Mouse (Mus musculus) liver, postnatal 0 days (tissue): ENCODE measurements around the gene Bloc1s6. TPM values are rescaled to one million over a fixed set of nuclear protein-coding genes. Genes with fewer than 3 reads are reported as not detected.
A peak's percentile ranks its signal among the peaks of the same experiment; 100 is the strongest.

Experiments
- ATAC-seq: fragments of 200-750 bp; cut with Nextera tagmentation; 2 replicates; pipeline ENCODE4 v1.8.0; 2017; ENCODE audit warnings: mild to moderate bottlenecking, moderate library complexity
- DNase-seq: peaks from one replicate; pipeline ENCODE4 v3.0.0-alpha.2; 2016
- H3K27ac ChIP-seq: fragments of 300-500 bp; sonication (generic); 2 replicates; pipeline ENCODE4 v1.5.1; 2014; ENCODE audit warnings: antibody characterized with exemption, moderate library complexity, mild to moderate bottlenecking, low read depth
- H3K27me3 ChIP-seq: fragments of 300-500 bp; sonication (generic); 2 replicates; pipeline ENCODE4 v1.6.1; 2014; ENCODE audit warnings: low read length, control low read depth, mixed read lengths; ENCODE audit not compliant: insufficient read depth
- H3K36me3 ChIP-seq: fragments of 300-500 bp; sonication (generic); replicated peaks from 2 replicates; pipeline ENCODE4 v1.6.1; 2014; ENCODE audit warnings: mild to moderate bottlenecking, control low read depth, low read length, moderate library complexity, mixed read lengths; ENCODE audit not compliant: insufficient read depth
- H3K4me1 ChIP-seq: fragments of 300-500 bp; sonication (generic); 2 replicates; pipeline ENCODE4 v1.6.1; 2014; ENCODE audit warnings: antibody characterized with exemption, mild to moderate bottlenecking, control low read depth; ENCODE audit not compliant: insufficient read depth
- H3K4me2 ChIP-seq: fragments of 300-500 bp; sonication (generic); 2 replicates; pipeline ENCODE4 v1.6.1; 2014; ENCODE audit warnings: low read depth, mild to moderate bottlenecking, low read length, moderate library complexity, mixed read lengths
- H3K4me3 ChIP-seq: fragments of 300-500 bp; sonication (generic); 2 replicates; pipeline ENCODE4 v1.5.1; 2014; ENCODE audit warnings: low read depth, low read length
- H3K9ac ChIP-seq: fragments of 300-500 bp; sonication (generic); replicated peaks from 2 replicates; pipeline ENCODE4 v1.6.1; 2014; ENCODE audit warnings: mild to moderate bottlenecking, moderate library complexity
- H3K9me3 ChIP-seq: fragments of 300-500 bp; sonication (generic); 2 replicates; pipeline ENCODE4 v1.6.1; 2016; ENCODE audit warnings: mild to moderate bottlenecking, control low read depth, low read length, mixed read lengths
- CTCF ChIP-seq: sonication (generic); IDR thresholded peaks from 2 replicates; pipeline ENCODE4 v1.5.1; 2016; ENCODE audit warnings: antibody characterized with exemption, low read depth
- EP300 ChIP-seq: IDR thresholded peaks from 2 replicates; pipeline ENCODE4 v1.6.1; 2016; ENCODE audit warnings: antibody characterized with exemption, low read depth, mild to moderate bottlenecking
- WGBS: fragments of 180-500 bp; shearing (Covaris S2); extraction: QIAGEN DNeasy Blood & Tissue Kit; methylation state at CpG from one replicate; pipeline ENCODE4 v1.1.7; 2014; ENCODE audit not compliant: insufficient replicate concordance; 5-methylcytosine and 5-hydroxymethylcytosine counted together
- polyA plus RNA-seq: library from polyadenylated mRNA; unstranded; fragments of >200 nt; fragmentation: Nextera tagmentation; extraction: Ambion mirVana; gene quantifications from 2 replicates; pipeline ENCODE4 v1.2.1, GENCODE M21; 2015

Bloc1s6 gene
- polyA plus RNA-seq: 12.6 and 13.4 TPM in 2 replicates

DNA sequence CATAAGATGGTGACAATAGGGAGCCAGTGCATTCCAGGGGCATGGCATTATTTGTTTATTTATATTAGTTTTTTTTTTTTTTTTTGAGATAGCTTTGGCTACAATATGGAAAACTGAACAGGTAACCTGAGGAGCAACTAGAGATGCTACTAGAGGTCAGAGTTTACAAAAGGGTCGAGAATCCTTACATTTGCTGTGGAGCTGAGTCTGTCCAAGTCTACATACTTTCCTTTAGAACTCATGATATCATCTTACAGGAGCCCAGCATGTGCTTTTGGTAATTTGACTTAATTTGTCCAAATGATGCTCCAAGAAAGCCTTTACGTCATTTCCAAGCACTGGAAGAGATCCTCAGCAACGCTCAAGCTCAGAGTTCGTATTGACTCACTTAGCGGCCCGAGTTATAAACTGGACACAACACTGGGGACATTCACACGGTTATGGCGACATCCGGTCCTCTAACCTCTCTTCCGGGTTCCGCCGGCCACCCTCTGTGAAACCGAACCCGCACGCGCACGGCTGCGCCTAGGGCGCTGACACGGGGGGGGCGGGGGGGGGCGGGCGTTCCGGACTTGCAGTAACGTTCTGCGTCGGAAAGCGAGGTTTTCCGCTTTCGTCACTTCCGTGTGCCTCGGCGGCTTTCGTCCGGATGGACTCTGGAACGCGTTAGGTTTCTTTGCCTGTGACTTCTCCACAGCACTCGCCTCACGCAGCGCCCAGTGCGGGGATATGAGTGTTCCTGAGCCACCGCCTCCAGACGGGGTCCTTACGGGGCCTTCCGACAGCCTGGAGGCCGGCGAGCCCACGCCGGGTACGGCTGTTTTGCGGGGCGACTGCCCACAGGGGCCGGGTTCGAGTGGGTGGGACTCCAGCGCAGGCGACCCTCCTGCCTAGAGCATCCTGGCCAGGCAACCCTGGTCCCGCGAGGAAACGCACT lies at the start of gene Bloc1s6:
Gene Bloc1s6 (plus strand): TSS at position 610 of the 937 bp plus-strand sequence.
- WGBS: 1% methylated on average over 51 of the region's 59 CpGs
- Histone ChIP-seq H3K4me2 (peak within 1 kb of the TSS; percentile 73), H3K4me3 (peak within 1 kb of the TSS; percentile 95), H3K9ac (peak within 1 kb of the TSS; percentile 96), H3K36me3 (peaks cover 7% of the 10 kb centered on the region; the same call in 1 of the 2 replicates), H3K27ac (peak within 1 kb of the TSS; percentile 91), H3K27me3 (0 out of 2 replicates have a peak, but pooled peaks cover 7% of the 10 kb centered on the region), H3K4me1 (peaks cover 16% of the 10 kb centered on the region; the same call in 1 of the 2 replicates), H3K9me3 (no peaks in the 10 kb centered on the region)
- TF ChIP-seq EP300 (peak; percentile 30; the same call in 1 of the 2 replicates), CTCF (no peak)
- DNase-seq: peak; percentile 93
- peak; percentile 94 for ATAC-seq

DNA sequence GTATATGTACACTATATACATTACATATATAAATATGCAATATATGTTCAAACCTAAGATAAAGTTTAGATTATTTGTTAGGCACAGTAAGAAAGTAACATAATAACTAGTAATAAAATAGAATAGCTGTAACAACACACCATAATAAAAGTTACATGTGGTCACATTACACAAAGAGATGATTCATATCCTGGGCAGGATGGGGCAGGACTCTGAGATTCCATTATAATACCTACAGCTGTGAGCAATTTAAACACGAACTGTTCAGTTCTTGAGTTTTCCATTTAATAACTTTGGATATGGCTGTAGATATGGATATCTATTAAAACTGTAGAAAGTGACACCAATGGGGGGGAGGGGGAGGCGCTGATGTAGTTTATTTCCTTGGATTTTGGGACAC lies 40.8 kb upstream of the Bloc1s6 start:
- TF ChIP-seq CTCF (no peak), EP300 (no peak)
- no peaks in the 10 kb centered on the region; the same call in 1 of the 2 replicates for H3K4me1 ChIP-seq
- H3K9ac ChIP-seq: no peak overlapping the region
- H3K9me3 ChIP-seq: no peaks in the 10 kb centered on the region
- no peak for ATAC-seq
- H3K4me3 ChIP-seq: no peak overlapping the region
- H3K27me3 ChIP-seq: 0 out of 2 replicates have a peak, but pooled peaks cover 8% of the 10 kb centered on the region
- WGBS: 68% methylated on average over 2 of the region's 2 CpGs
- no peak overlapping the region for H3K27ac ChIP-seq
- no peak overlapping the region for H3K4me2 ChIP-seq
- no peaks in the 10 kb centered on the region for H3K36me3 ChIP-seq
- no peak for DNase-seq

DNA sequence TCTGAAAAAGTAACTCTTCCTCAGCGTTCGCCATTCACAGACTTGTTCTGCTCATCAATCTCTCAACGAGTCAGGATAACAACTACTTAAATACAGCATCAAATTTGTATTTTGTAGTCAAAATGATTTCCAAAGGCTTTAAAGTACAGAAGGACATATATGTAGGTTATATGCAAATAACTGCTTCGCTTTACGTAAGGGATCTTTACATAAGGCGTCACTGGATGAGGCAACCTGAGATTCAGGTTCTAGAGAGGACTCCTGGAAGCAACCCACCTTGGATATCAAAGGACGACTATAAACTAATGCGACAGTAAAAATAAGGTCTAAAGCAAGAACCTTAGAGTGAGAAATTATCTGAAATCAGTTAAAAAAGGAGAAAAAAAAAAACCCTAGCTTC lies 37.3 kb upstream of the Bloc1s6 start:
- TF ChIP-seq CTCF (no peak), EP300 (no peak)
- H3K27me3 ChIP-seq: 0 out of 2 replicates have a peak, but pooled peaks cover 13% of the 10 kb centered on the region
- DNase-seq: no peak
- H3K36me3 ChIP-seq: no peaks in the 10 kb centered on the region
- no peak overlapping the region for H3K9ac ChIP-seq
- H3K4me2 ChIP-seq: peak overlapping the region; percentile 83
- H3K4me1 ChIP-seq: no peaks in the 10 kb centered on the region; the same call in none of the 2 replicates
- H3K27ac ChIP-seq: no peak overlapping the region
- 69% methylated on average over 8 of the region's 8 CpGs for WGBS
- no peak for ATAC-seq
- H3K9me3 ChIP-seq: no peaks in the 10 kb centered on the region
- H3K4me3 ChIP-seq: no peak overlapping the region

DNA sequence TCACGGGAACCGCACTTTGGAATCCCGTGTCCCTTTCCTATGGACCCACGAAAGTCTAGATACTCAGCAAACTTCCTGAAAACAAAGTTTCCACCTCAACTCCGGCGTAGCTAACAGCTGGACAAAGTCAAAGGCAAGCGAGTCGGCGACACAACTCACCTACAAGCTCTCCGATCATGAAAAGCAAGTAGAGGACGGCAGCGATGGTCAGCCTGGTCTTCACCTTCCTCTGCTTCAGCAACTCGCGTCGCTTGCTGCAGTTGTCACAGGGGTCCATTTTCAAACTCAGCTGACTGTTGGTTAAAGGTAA lies 36.5 kb upstream of the Bloc1s6 start:
- DNase-seq (peak; percentile 38), ATAC-seq (no peak)
- H3K27ac ChIP-seq: peak overlapping the region; percentile 69; the same call in 1 of the 2 replicates
- H3K9ac ChIP-seq: peak overlapping the region; percentile 62; the same call in 1 of the 2 replicates
- no peaks in the 10 kb centered on the region for H3K36me3 ChIP-seq
- no peaks in the 10 kb centered on the region for H3K9me3 ChIP-seq
- TF ChIP-seq CTCF (no peak), EP300 (no peak)
- H3K27me3 ChIP-seq: 0 out of 2 replicates have a peak, but pooled peaks cover 13% of the 10 kb centered on the region
- peak overlapping the region; percentile 68 for H3K4me3 ChIP-seq
- WGBS: under 1% methylated on average over 15 of the region's 15 CpGs
- H3K4me1 ChIP-seq: no peaks in the 10 kb centered on the region; the same call in none of the 2 replicates
- H3K4me2 ChIP-seq: peak overlapping the region; percentile 83

DNA sequence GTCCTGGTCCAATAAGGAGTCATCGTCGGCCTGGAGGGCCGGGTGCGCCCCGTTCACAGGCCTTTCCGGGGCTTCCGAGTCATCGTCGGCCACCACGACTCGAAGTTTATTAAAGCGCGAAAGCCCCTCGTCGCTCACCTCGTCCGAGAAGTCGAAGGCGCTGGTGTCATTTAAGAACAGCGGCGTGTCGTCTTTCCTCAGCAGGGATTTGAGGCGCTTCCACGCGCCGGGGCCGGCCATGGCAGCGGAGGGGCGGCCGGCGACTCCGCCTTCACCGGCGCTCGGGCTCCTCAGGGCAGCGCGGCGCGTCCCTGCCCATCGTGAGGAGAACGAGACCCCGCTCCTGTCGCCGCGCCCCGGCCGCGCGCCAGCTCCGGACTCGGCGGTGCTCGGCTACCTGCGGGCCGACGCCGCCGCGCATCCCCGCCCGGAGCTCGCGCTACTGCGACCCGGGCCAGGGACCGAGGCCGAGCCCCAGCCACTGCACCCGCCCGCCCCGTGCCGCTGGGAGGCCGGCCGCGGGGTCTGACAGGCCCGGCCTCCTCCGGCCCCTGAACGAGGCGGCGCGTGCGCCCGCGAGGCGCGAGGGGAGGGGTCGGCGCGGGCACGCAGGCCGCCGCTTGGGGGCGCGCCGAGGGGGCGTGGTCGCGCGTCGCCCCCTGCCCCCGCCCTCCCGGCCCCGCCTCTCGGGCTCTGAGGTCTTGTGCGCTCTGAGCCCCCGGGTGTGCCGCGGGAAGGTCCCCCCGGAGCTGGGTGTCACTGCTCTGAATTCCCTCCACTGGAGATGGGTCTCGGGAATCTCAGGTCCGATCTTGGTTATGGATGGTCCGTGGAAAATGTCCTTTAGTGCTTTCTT lies 35.9 kb upstream of the Bloc1s6 start, which contains the start of gene Slc30a4:
Gene Slc30a4 (minus strand): TSS at position 483 of the 856 bp plus-strand sequence.
- H3K4me3 ChIP-seq: peak within 1 kb of the TSS; percentile 68
- DNase-seq (peak; percentile 76), ATAC-seq (peak; percentile 95)
- 0 out of 2 replicates have a peak, but pooled peaks cover 13% of the 10 kb centered on the region for H3K27me3 ChIP-seq
- no peaks in the 10 kb centered on the region; the same call in none of the 2 replicates for H3K4me1 ChIP-seq
- H3K27ac ChIP-seq: peak within 1 kb of the TSS; percentile 69
- H3K9ac ChIP-seq: peak within 1 kb of the TSS; percentile 62
- TF ChIP-seq CTCF (no peak), EP300 (no peak)
- peak within 1 kb of the TSS; percentile 83 for H3K4me2 ChIP-seq
- no peaks in the 10 kb centered on the region for H3K9me3 ChIP-seq
- WGBS: under 1% methylated on average over 100 of the region's 111 CpGs
- no peaks in the 10 kb centered on the region for H3K36me3 ChIP-seq
